Mouse (Mus musculus): Measurements from ENCODE around the gene Dscaml1.

Dscaml1 gene

GRCm38 (mm10) chr9:45426456-45426855 lies at the start of gene Dscaml1:
TSS of gene Dscaml1 (plus strand) at chr9:45426628.
- DNase-seq: no peak

DNA sequence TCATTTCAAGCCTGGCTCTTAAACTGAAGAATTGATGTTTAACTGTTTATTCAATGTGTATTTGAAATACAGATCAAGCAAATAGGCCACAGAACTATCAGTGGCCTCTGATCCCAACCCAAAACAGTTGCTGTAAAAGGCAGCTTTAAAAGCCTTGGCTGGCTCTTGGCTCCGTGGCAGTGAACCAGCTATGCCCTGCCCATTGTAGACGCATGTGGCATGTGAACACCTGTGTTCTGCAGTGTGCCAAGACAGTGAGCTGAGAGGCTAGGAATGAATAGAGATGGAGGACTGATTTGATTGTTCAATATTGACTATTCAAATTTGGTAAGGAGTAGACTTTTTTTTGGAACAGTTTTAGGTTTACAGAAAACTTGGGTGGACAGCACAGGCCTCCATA lies 49.5 kb upstream of the Dscaml1 start:
- DNase-seq: peak in 1 of 2 experiments; percentile 14

DNA sequence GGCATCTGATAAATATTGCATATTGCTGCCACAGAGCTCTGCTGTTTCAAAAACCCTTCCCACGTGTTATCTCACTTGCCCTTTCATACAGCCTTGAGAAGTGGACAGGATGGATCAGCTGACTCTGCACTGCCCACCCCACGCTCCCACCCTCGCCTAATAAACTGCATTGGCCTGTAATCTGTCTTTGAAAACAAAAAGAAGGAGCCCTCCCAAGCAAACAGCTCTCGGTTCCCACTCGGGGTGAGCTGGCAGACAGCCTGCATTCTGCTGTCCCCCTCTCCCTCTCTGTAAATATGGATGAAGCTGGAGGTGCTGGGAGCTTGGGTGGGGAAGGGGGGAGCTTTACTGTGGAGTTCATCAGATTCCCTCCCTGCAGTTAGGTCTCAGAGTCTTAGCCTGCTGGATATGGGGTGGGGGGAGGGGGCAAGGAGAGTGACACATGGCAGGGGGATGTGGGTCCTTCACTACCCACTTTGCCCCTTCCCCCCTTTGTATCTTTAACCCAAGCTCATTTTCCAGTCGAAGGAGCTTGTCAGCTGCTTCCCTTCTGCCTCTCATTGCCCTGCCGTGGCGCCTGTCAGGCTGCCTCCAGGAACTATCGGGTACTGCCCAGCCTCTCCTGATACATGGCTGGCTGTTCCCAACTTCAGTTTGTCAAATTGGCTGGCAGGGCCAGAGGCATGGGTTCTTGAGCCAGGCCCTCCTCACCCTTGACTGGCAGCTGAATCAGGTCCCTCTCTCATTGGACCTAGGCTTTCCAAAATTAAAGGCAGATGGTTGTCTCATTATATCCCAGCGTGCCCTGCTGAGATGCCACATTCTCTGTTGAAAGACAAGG lies 45.8 kb upstream of the Dscaml1 start:
- no peak for DNase-seq

DNA sequence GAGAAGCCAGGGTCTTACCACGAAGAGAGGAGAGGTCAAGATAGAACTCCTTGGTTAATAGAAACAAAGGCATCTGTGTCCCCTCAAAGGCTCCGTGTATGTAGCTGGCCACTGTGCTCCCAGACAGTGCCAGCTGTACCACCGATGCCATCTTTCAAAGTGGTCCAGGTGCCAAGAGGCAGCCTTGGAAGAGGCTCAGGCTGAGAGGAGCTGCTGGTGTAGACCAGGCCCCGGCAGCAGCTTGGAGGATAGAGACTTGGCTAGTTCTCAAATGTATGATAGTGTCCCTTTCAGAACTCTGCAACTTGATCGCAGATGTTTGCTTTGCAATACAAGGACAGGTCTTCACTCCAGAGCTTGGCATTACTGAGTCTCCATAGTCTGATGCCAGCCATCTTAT lies 44.1 kb upstream of the Dscaml1 start:
- DNase-seq: no peak

GRCm38 (mm10) chr9:45382834-45383233 lies 43.6 kb upstream of the Dscaml1 start:
- DNase-seq: no peak

GRCm38 (mm10) chr9:45383883-45384282 lies 42.5 kb upstream of the Dscaml1 start:
- DNase-seq: no peak

DNA sequence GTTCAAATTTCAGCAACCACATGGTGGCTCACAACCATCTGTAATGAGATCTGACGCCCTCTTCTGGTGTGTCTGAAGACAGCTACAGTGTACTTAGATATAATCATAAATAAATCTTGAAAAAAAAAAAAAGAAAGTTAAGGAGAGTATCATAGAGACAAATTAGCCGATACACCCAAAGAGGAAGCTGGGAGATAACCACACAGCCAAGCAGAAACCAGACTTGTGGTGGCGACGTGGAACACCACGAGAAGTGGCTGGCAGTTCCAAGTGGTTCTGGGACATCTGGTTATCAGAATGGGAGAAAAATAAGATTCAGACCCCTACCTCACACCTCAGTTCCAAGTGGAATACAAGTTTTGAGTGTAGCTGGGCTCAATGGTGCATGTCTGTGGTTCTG lies 39.7 kb upstream of the Dscaml1 start:
- no peak for DNase-seq

GRCm38 (mm10) chr9:45388385-45388994 lies 37.9 kb upstream of the Dscaml1 start:
- DNase-seq: peak; percentile 89 to 94

- DNase-seq: peak in 1 of 2 experiments; percentile 6
Observed at GRCm38 (mm10) chr9:45389596-45389995, 36.8 kb upstream of the Dscaml1 start.

GRCm38 (mm10) chr9:45391299-45391698 lies 35.1 kb upstream of the Dscaml1 start:
- no peak for DNase-seq

DNA sequence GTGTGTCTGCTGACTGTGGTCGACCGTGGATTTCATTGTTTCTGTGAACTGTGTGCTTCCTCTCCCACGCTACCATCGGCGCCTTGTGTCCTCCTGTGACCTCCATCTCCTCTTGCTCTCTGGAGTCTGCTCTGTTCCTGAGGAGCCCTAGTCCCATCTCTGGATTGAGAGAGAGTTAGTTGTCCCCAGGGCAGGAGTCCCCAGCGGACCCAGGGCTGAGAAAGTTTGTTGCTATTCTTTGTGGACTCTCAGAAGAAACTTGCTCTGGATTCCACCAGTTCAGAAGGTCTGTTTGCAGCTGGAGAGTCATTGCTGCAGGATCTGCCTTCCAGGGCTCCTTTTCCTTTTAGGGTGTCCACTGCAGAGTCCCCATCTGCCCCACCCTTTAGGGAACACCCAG lies 31.2 kb upstream of the Dscaml1 start:
- no peak for DNase-seq

- peak; percentile 48 to 67 for DNase-seq
Observed at GRCm38 (mm10) chr9:45395796-45396195, 30.6 kb upstream of the Dscaml1 start.

- DNase-seq: peak; percentile 69 to 81
Observed at GRCm38 (mm10) chr9:45398336-45398735, 28.1 kb upstream of the Dscaml1 start.

GRCm38 (mm10) chr9:45399434-45399833 lies 27.0 kb upstream of the Dscaml1 start, which contains the start of gene Fxyd2:
TSS of gene Fxyd2 (plus strand) at chr9:45399669.
- DNase-seq: peak; percentile 43 to 75

GRCm38 (mm10) chr9:45401851-45402250 lies 24.6 kb upstream of the Dscaml1 start:
- peak; percentile 61 to 67 for DNase-seq

- DNase-seq: peak; percentile 65 to 73
Observed at GRCm38 (mm10) chr9:45402957-45403356, 23.5 kb upstream of the Dscaml1 start.

GRCm38 (mm10) chr9:45405694-45406093 lies 20.7 kb upstream of the Dscaml1 start:
- peak; percentile 82 to 91 for DNase-seq

DNA sequence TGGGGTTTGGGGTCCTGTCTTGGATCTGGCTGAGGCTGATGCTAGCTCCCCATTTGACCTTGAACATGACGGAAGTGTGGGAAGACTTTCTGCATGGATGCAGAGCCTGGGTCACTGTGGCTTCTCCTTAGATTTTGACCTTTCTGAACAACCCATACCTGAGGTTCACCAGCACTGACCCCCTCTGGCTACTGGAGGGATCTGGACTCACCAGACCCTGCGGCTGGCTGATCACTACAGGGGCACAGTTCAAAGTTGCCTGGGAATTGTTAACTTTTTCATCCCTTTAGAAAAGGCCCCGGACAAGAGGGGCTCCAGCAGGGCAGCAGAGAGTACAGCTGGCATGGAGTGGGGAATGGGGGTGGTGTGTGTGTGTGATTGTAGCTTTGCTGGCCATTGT lies 19.6 kb upstream of the Dscaml1 start:
- DNase-seq: peak; percentile 67 to 71

DNA sequence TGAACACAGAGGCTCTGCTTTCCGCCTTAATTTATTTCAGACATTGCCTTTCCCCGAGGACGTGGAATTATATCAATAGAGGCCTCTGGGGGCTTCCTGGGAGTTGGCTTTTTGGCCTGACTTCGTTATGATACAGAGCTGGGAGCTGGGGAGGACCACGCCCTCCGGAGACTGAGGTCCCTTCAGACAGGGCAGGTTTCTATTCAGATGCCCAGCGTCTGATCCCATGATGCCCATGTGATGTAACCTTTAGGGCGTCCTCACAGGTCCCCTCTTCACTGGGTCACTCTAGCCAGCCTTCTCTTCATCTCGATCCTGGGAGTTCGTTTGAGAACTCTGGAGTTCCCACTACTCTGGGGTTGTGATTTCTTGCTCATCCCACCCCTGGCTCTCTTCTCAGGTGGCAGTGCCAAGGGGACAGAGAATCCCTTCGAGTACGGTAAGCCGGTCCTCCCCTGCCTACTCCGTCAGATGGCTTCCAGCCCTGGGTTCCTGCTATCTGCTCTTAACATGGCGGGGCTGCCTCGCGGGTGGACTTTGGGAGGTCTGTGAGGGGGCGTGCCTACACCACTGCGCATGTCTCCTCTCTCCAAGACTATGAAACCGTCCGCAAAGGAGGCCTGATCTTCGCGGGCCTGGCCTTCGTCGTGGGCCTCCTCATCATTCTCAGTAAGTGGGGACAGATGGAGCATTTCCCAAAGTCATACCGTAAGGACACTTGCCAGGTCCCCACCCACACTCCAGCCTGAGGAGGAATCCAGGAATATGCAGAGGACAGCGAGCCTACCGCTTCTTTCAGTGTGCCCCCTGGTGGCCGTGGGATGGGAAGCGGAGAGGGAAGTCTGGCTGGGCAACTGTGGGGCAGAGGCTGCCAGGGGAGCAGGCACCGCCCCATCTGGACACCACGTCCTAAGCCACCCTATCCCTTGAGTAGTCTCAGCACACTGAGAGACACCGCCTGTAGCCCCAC lies 18.4 kb upstream of the Dscaml1 start:
- DNase-seq: peak; percentile 83 to 94

DNA sequence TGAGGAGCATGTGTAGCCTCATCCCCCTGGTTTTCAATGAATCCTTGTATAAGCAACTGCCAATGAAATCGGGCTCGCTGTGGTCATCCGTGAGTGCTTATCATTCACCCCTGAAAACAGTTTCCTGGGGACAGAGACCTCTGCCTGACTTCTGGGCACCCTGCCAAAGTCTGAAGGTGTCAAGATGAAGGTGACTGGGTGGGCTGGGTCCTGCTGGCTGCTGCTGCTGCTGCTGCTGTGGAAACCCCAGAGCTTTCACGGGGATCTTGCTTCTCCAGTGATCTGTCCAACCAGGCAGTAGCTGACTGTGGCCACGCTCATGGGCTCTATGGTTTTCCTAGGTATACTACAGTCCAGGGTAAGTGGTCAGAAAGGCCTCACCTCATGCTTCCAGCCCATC lies 16.2 kb upstream of the Dscaml1 start:
- peak in 1 of 2 experiments; percentile 57 for DNase-seq

DNA sequence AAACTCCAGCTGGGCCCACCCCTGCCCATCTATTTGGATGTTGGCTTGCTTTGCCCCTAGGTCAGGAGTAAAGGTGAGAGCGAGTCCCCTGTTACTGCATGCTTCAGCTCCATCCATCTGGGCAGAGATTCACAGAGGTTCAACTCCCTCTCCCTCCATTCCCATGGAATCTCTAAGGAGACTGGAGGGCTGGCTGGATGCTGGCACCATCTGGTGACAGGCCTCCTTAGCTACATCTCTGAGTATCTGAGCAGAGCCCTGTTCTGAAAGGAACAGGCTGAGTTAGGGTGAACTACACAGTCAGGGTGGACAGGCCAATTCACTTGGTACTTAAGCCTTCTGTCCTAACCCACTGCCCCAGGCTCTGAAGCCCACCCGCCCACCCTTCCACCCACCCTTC lies 15.8 kb upstream of the Dscaml1 start:
- DNase-seq: peak in 1 of 2 experiments; percentile 17

DNA sequence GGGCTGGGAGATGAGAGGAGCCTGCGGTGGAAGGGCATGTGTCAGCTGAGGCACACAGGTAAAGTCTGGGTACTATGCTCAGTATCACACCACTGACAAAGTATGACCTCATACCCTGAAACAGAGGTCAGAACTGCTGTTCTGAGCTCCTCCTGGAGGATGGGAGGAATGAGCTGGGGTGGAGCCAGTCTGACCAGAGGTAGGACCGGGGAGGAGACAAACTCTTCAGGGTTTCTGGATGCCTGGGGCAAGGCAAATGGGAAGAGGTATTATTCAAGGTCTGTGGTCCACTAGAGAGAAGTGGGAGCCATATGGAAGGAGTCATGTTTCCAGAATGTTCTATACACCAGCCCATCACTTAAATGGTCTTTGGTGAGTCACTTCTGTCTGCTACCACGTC lies 15.3 kb upstream of the Dscaml1 start:
- DNase-seq: peak in 1 of 2 experiments; percentile 50

- peak in 1 of 2 experiments; percentile 51 for DNase-seq
Observed at GRCm38 (mm10) chr9:45411803-45412202, 14.6 kb upstream of the Dscaml1 start.
